10 mouse cellular contexts compared by ENCODE assay signal in genomic region chr2:170037346-170037745, GRCm38 (mm10).
DNase-seq lines count a peak whose midpoint lies in the region; ATAC-seq lines count a peak whose summit lies in the region.
"Had no signal": no experiment of that assay in that cellular context is flagged by ENCODE, and none has a peak within 500 bp of the region (broad histone marks: within the 10 kb centered on the region; RNA-seq: fewer than 3 reads in every experiment).

No protein-coding gene starts in this region.

- H3K9ac ChIP-seq in kidney, embryonic 14.5 days (ENCODE audit: low read depth, low read length) = no peak overlapping the region
- no peak overlapping the region for H3K9ac ChIP-seq in midbrain, embryonic 14.5 days (replicated peaks; ENCODE audit: low read length)
- no peak overlapping the region for H3K9ac ChIP-seq in midbrain, embryonic 11.5 days (ENCODE audit: low read length)
- no peak overlapping the region for H3K9ac ChIP-seq in forebrain, embryonic 14.5 days (ENCODE audit: low read length)
- no peak overlapping the region for H3K9ac ChIP-seq in neural tube, embryonic 15.5 days (replicated peaks)
- H3K9ac ChIP-seq: limb, embryonic 15.5 days; lung, embryonic 14.5 days had no signal

- 64% methylated on average over 13 of the region's 13 CpGs for WGBS in kidney, embryonic 14.5 days
- 58% methylated on average over 13 of the region's 13 CpGs for WGBS in midbrain, embryonic 14.5 days
- WGBS in midbrain, embryonic 11.5 days = 77% methylated on average over 13 of the region's 13 CpGs
- 24% methylated on average over 13 of the region's 13 CpGs for WGBS in forebrain, embryonic 14.5 days
- 37% methylated on average over 13 of the region's 13 CpGs for WGBS in neural tube, embryonic 15.5 days

- H3K4me2 ChIP-seq in kidney, embryonic 14.5 days (replicated peaks; ENCODE audit: low read depth, low read length) = no peak overlapping the region
- H3K4me2 ChIP-seq in midbrain, embryonic 14.5 days (ENCODE audit: low read length) = no peak overlapping the region
- H3K4me2 ChIP-seq in midbrain, embryonic 11.5 days = no peak overlapping the region
- H3K4me2 ChIP-seq in forebrain, embryonic 14.5 days (ENCODE audit: low read length) = peak overlapping the region; percentile 28; the same call in 1 of the 2 replicates
- H3K4me2 ChIP-seq in neural tube, embryonic 15.5 days = peak overlapping the region; percentile 46
- H3K4me2 ChIP-seq: limb, embryonic 15.5 days had no signal

- H3K4me3 ChIP-seq in kidney, embryonic 14.5 days (ENCODE audit: low read length) = no peak overlapping the region
- no peak overlapping the region for H3K4me3 ChIP-seq in midbrain, embryonic 14.5 days (replicated peaks; ENCODE audit: low read depth, low read length)
- H3K4me3 ChIP-seq in midbrain, embryonic 11.5 days (ENCODE audit: low read depth, low read length) = no peak overlapping the region
- no peak overlapping the region for H3K4me3 ChIP-seq in forebrain, embryonic 14.5 days (ENCODE audit: low read depth, low read length)
- H3K4me3 ChIP-seq in neural tube, embryonic 15.5 days (replicated peaks) = no peak overlapping the region
- H3K4me3 ChIP-seq: limb, embryonic 15.5 days had no signal

- no peak for ATAC-seq in kidney, embryonic 14.5 days (ENCODE audit: low FRiP score, low TSS enrichment)
- ATAC-seq in midbrain, embryonic 14.5 days (ENCODE audit: low FRiP score, low TSS enrichment) = no peak
- no peak for ATAC-seq in midbrain, embryonic 11.5 days (ENCODE audit: low FRiP score)
- ATAC-seq in forebrain, embryonic 14.5 days = peak; percentile 76; the same call in 1 of the 2 replicates
- ATAC-seq in neural tube, embryonic 15.5 days (ENCODE audit: low FRiP score) = peak; percentile 16; the same call in 1 of the 2 replicates

- H3K9me3 ChIP-seq in kidney, embryonic 14.5 days (ENCODE audit: control insufficient read depth, low read length) = no peaks in the 10 kb centered on the region
- no peaks in the 10 kb centered on the region for H3K9me3 ChIP-seq in midbrain, embryonic 14.5 days (ENCODE audit: control insufficient read depth, low read length)
- H3K9me3 ChIP-seq in midbrain, embryonic 11.5 days (ENCODE audit: control insufficient read depth, low read length) = no peaks in the 10 kb centered on the region
- H3K9me3 ChIP-seq in forebrain, embryonic 14.5 days (replicated peaks; ENCODE audit: control insufficient read depth, low read length) = no peaks in the 10 kb centered on the region
- no peaks in the 10 kb centered on the region for H3K9me3 ChIP-seq in neural tube, embryonic 15.5 days (replicated peaks)
- H3K9me3 ChIP-seq: limb, embryonic 15.5 days had no signal

- H3K4me1 ChIP-seq in kidney, embryonic 14.5 days (ENCODE audit: control insufficient read depth, insufficient read depth, low read length) = peaks cover 31% of the 10 kb centered on the region
- peaks cover 4% of the 10 kb centered on the region; the same call in 1 of the 2 replicates for H3K4me1 ChIP-seq in midbrain, embryonic 14.5 days (ENCODE audit: control insufficient read depth, insufficient read depth, low read length)
- no peaks in the 10 kb centered on the region; the same call in 1 of the 2 replicates for H3K4me1 ChIP-seq in midbrain, embryonic 11.5 days (ENCODE audit: control insufficient read depth, insufficient read depth, low read length)
- H3K4me1 ChIP-seq in forebrain, embryonic 14.5 days (ENCODE audit: control insufficient read depth, insufficient read depth, low read length) = peaks cover 11% of the 10 kb centered on the region
- H3K4me1 ChIP-seq in neural tube, embryonic 15.5 days = peaks cover 34% of the 10 kb centered on the region

- DNase-seq in kidney, postnatal 25 days = no peak
- DNase-seq in midbrain, embryonic 14.5 days = peak; percentile 59
- no peak for DNase-seq in midbrain, embryonic 11.5 days (ENCODE audit: low spot score, missing footprints)
- peak; percentile 76 for DNase-seq in forebrain, embryonic 14.5 days (ENCODE audit: low spot score)
- DNase-seq in ovary, postnatal 36 days (ENCODE audit: low spot score) = no peak
- no peak for DNase-seq in adrenal gland, adult 8-10 months

- H3K27me3 ChIP-seq in kidney, embryonic 14.5 days (ENCODE audit: control insufficient read depth, insufficient read depth, low read length) = no peaks in the 10 kb centered on the region
- no peaks in the 10 kb centered on the region for H3K27me3 ChIP-seq in midbrain, embryonic 14.5 days (ENCODE audit: control insufficient read depth, insufficient read depth, low read length)
- H3K27me3 ChIP-seq in midbrain, embryonic 11.5 days (ENCODE audit: control insufficient read depth, insufficient read depth, low read length) = no peaks in the 10 kb centered on the region
- H3K27me3 ChIP-seq in forebrain, embryonic 14.5 days (replicated peaks; ENCODE audit: control insufficient read depth, insufficient read depth, low read length) = peaks cover 45% of the 10 kb centered on the region
- no peaks in the 10 kb centered on the region for H3K27me3 ChIP-seq in neural tube, embryonic 15.5 days (replicated peaks)
- H3K27me3 ChIP-seq: limb, embryonic 15.5 days had no signal

- H3K36me3 ChIP-seq in kidney, embryonic 14.5 days (ENCODE audit: control insufficient read depth, insufficient read depth, low read length) = no peaks in the 10 kb centered on the region
- H3K36me3 ChIP-seq in midbrain, embryonic 14.5 days (ENCODE audit: control insufficient read depth, insufficient read depth, low read length) = no peaks in the 10 kb centered on the region
- H3K36me3 ChIP-seq in midbrain, embryonic 11.5 days (ENCODE audit: control insufficient read depth, insufficient read depth, low read length) = no peaks in the 10 kb centered on the region
- H3K36me3 ChIP-seq in forebrain, embryonic 14.5 days (ENCODE audit: control insufficient read depth, insufficient read depth, low read length) = no peaks in the 10 kb centered on the region
- no peaks in the 10 kb centered on the region for H3K36me3 ChIP-seq in neural tube, embryonic 15.5 days
- H3K36me3 ChIP-seq: limb, embryonic 15.5 days had no signal

- H3K27ac ChIP-seq in kidney, embryonic 14.5 days (ENCODE audit: low read depth, low read length) = peak overlapping the region; percentile 39; the same call in 1 of the 2 replicates
- peak overlapping the region; percentile 52; the same call in 1 of the 2 replicates for H3K27ac ChIP-seq in midbrain, embryonic 14.5 days (replicated peaks; ENCODE audit: low read depth, low read length)
- no peak overlapping the region for H3K27ac ChIP-seq in midbrain, embryonic 11.5 days (ENCODE audit: low read depth, low read length)
- H3K27ac ChIP-seq in forebrain, embryonic 14.5 days (ENCODE audit: low read depth, low read length) = no peak overlapping the region
- H3K27ac ChIP-seq in neural tube, embryonic 15.5 days (replicated peaks) = peak overlapping the region; percentile 46; the same call in 1 of the 2 replicates
- H3K27ac ChIP-seq: limb, embryonic 15.5 days had no signal

Comparison
In these comparisons a context has a peak if more than half of its experiments do, and no peak if none do; other contexts are left out.
1. H3K27ac ChIP-seq: peak in kidney, embryonic 14.5 days (single experiment), midbrain, embryonic 14.5 days (single experiment) and neural tube, embryonic 15.5 days (single experiment); none in midbrain, embryonic 11.5 days (single experiment) and forebrain, embryonic 14.5 days (single experiment).
2. DNase-seq: peak in midbrain, embryonic 14.5 days (single experiment) and forebrain, embryonic 14.5 days (single experiment); none in kidney, postnatal 25 days (0 of 2), midbrain, embryonic 11.5 days (single experiment), ovary, postnatal 36 days (single experiment) and adrenal gland, adult 8-10 months (single experiment).
3. ATAC-seq: peak in forebrain, embryonic 14.5 days (single experiment) and neural tube, embryonic 15.5 days (single experiment); none in kidney, embryonic 14.5 days (single experiment), midbrain, embryonic 14.5 days (single experiment) and midbrain, embryonic 11.5 days (single experiment).
4. H3K4me2 ChIP-seq: peak in forebrain, embryonic 14.5 days (single experiment) and neural tube, embryonic 15.5 days (single experiment); none in kidney, embryonic 14.5 days (single experiment), midbrain, embryonic 14.5 days (single experiment) and midbrain, embryonic 11.5 days (single experiment).